Mouse (Mus musculus) bone marrow macrophage, adult 2 months (primary cell): ENCODE measurements around the gene Fam71e1.

Source experiments
- CTCF ChIP-seq: IDR thresholded peaks from 2 replicates; pipeline ENCODE4 v1.5.1; 2012; ENCODE audit warnings: low read depth, mild to moderate bottlenecking, low read length, moderate library complexity
- POLR2A ChIP-seq: IDR thresholded peaks from 2 replicates; pipeline ENCODE4 v1.6.1; 2012; ENCODE audit warnings: mild to moderate bottlenecking, low read depth, low read length, borderline replicate concordance

DNA sequence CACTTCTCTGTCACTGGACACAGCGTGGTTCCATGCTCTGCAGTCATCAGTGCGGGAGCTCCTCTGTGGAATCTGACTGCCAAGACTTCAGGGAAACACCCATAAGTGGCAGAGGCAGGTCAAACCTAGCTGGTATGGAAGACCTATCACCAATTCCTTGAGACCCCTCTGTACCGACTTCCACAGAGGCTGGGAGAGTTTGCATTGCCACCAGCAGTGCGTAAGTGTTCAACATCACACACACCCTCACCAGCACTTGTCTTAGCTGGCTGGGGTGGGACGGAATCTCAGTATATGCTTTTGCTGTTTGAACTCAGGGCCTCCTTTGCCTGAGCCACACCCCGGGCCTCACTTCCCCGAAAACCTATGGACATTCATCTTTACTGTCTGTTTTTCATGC is 8.4 kb upstream of the Fam71e1 start:
- TF ChIP-seq CTCF, result no peak
- TF ChIP-seq POLR2A, result no peak
